8 mouse cellular contexts compared by ENCODE assay signal in the genomic region with DNA sequence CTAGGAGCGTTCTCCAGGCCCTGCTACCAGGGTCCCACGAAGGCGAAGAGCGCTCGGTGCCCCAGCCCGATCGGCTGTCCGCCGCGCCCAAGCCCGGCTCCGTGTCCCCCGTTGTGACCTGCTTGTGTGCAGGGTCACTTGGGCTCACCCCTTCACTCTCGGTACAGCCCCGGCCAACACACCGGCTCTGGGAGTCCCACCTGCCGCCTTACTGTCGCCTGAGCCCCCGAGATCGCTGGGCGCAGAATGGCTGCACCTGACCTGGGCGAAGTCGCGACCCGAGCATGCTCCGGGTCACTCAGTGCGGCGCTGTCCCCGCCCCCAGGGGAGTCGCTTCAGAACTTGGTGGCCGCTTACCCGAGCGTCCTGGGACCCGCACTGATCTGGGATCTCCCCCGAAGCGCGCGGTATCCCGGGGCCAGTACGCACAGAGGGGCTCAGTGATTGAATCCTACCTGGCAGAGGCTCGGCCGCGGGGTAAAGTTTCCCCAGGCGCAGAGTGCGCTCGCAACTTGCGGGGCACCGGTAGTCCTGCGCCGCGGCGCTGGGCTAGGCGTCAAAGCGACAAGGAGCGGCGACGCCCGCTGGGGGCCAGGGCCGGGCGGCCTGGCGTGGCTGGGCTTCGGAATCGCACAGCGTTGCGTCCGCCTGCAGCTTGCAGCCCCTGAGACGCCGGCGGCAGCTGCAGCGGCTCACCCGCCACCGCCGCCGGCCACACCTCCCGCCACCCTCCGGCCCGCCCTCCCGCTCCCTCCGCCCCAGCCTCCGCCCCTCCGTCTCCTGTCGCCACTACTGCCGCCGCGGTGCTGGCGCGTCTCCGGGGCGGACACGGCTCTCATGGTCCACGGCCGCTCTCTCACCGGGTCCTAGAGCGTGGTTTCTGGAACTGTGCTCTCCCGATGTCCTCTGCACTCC. TPM values are rescaled to one million over a fixed set of nuclear protein-coding genes. Genes with fewer than 3 reads are reported as not detected.
A peak's percentile ranks its signal among the peaks of the same experiment; 100 is the strongest.
DNase-seq lines count a peak whose midpoint lies in the region; ATAC-seq and TF ChIP-seq lines count a peak whose summit lies in the region.

Gene Tspan18 (minus strand): TSS at position 689 of the 915 bp plus-strand sequence.

- H3K27me3 ChIP-seq in forebrain, postnatal 0 days (ENCODE audit: insufficient read depth, low read length) = no peaks in the 10 kb centered on the region
- peaks cover 14% of the 10 kb centered on the region for H3K27me3 ChIP-seq in hindbrain, embryonic 10.5 days (ENCODE audit: insufficient read depth, poor library complexity, severe bottlenecking)

- H3K36me3 ChIP-seq in forebrain, postnatal 0 days (ENCODE audit: insufficient read depth) = no peaks in the 10 kb centered on the region
- H3K36me3 ChIP-seq in hindbrain, embryonic 10.5 days = peaks cover 26% of the 10 kb centered on the region; the same call in 1 of the 2 replicates

- peak; percentile 83 for DNase-seq in Muller cell, postnatal 12 days (ENCODE audit: inconsistent ontology term)
- DNase-seq in cerebellum, adult 8-10 months = peak; percentile 64
- peak; percentile 70 for DNase-seq in forebrain, postnatal 0 days
- peak; percentile 86 for DNase-seq in hindbrain, embryonic 10.5 days (ENCODE audit: low spot score)
- peak; percentile 62 to 72 for DNase-seq in layer of hippocampus, postnatal 10 days (ENCODE audit: low spot score in 2 of 2)
- DNase-seq in lung, postnatal 36 days = peak; percentile 71
- DNase-seq in retina, postnatal 7 days (ENCODE audit: low read depth, low spot score) = peak; percentile 58
- DNase-seq in urinary bladder, postnatal 10 days (ENCODE audit: low spot score) = peak; percentile 29

- H3K9me3 ChIP-seq in forebrain, postnatal 0 days (ENCODE audit: low read length) = no peaks in the 10 kb centered on the region
- peaks cover 3% of the 10 kb centered on the region; the same call in 1 of the 2 replicates for H3K9me3 ChIP-seq in hindbrain, embryonic 10.5 days

- TF ChIP-seq CTCF in forebrain, postnatal 0 days (IDR thresholded peaks at IDR 0.05; ENCODE audit: low read depth) = no peak

- peak within 1 kb of the TSS; percentile 100 for H3K4me2 ChIP-seq in forebrain, postnatal 0 days (ENCODE audit: low read depth)

- under 1% methylated on average over 95 of the region's 95 CpGs for WGBS in forebrain, postnatal 0 days
- WGBS in hindbrain, embryonic 10.5 days = under 1% methylated on average over 95 of the region's 95 CpGs

- H3K4me1 ChIP-seq in forebrain, postnatal 0 days (ENCODE audit: insufficient read depth) = no peaks in the 10 kb centered on the region; the same call in 1 of the 2 replicates
- H3K4me1 ChIP-seq in hindbrain, embryonic 10.5 days (replicated peaks) = peaks cover 71% of the 10 kb centered on the region

- peak within 1 kb of the TSS; percentile 58 for H3K9ac ChIP-seq in forebrain, postnatal 0 days

- peak within 1 kb of the TSS; percentile 55 for H3K4me3 ChIP-seq in forebrain, postnatal 0 days (ENCODE audit: low read depth, low read length)
- peak within 1 kb of the TSS; percentile 72 for H3K4me3 ChIP-seq in hindbrain, embryonic 10.5 days

- H3K27ac ChIP-seq in forebrain, postnatal 0 days (ENCODE audit: low read depth, low read length) = peak within 1 kb of the TSS; percentile 10; the same call in 1 of the 2 replicates
- H3K27ac ChIP-seq in hindbrain, embryonic 10.5 days = peak within 1 kb of the TSS; percentile 96

- peak; percentile 76 for ATAC-seq in forebrain, postnatal 0 days

RNA-seq across cellular contexts. Expression of gene Tspan18, which starts in this region (rescaled TPM):
- total RNA-seq in forebrain, postnatal 0 days (2014; rRNA removed) = 14.8 and 23.1 TPM in 2 replicates
- 14.4 and 18.1 TPM in 2 replicates for polyA plus RNA-seq in forebrain, postnatal 0 days (2015; fragmentation: Nextera tagmentation; extraction: Ambion mirVana)
- polyA plus RNA-seq in hindbrain, embryonic 10.5 days (2016; fragmentation: Nextera tagmentation; extraction: Ambion mirVana) = 48.6 and 55.1 TPM in 2 replicates
- 10 to 100 TPM; 53.3 to 55.7 TPM for total RNA-seq in layer of hippocampus, postnatal 10 days (2021)

Comparison
In these comparisons a context has a peak if more than half of its experiments do, and no peak if none do; other contexts are left out.
1. Peak in every context shown above with its lines: DNase-seq, ATAC-seq, H3K4me3 ChIP-seq and H3K27ac ChIP-seq.
2. DNase-seq: peak in every context shown above with its lines; median percentile 86 in hindbrain, embryonic 10.5 days; 83 in Muller cell, postnatal 12 days; 71 in lung, postnatal 36 days; 70 in forebrain, postnatal 0 days; 67 in layer of hippocampus, postnatal 10 days; 64 in cerebellum, adult 8-10 months; 58 in retina, postnatal 7 days; 29 in urinary bladder, postnatal 10 days.